Mouse (Mus musculus): Measurements from ENCODE around the gene Dhx40.
"Not testable (repeated sequence)": the region's sequence is repeated elsewhere in the genome, so short reads cannot be mapped to it uniquely, and the experiment has no call there.

The Dhx40 gene

GRCm38 (mm10) chr11:86751010-86751409, 56.5 kb downstream of the Dhx40 start:
- in situ Hi-C loops (cut with MseI, MboI) = no loop called here

DNA sequence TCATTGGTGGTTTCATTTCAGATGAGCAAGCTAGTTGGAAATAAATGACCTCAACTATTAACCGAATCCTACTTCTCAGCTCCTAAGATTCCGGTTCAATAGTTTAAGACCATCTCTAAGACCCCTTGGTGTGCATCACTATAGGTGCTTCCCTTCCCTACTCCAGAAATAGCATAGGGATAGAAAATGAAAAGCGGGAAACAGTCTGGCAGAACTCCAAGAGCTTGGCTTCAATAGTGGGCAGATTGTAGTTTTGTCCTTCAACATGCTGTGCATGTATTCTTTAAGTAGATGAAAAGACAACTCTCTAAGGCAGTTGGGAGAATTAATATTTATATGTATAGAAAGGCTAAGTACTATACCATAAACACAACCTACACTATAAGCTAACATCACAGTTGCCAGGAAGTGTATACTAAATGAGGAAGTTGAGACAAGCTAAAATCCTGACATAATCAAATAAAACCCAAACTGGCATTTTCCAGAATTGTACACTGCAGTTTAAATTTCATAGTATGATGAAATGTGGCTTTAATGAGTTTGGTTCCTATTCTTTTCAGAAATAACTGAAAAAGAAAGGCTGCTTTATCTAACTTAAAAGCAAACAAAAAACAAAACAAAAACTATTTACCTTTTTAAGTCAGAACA, 57.6 kb downstream of the Dhx40 start:
- in situ Hi-C loops (cut with MseI, MboI) = no loop called here

GRCm38 (mm10) chr11:86745634-86746404, 61.7 kb downstream of the Dhx40 start:
- in situ Hi-C loops (cut with MseI, MboI) = no loop called here

GRCm38 (mm10) chr11:86742605-86743004, 64.9 kb downstream of the Dhx40 start:
- in situ Hi-C loops (cut with MseI, MboI) = no loop called here

DNA sequence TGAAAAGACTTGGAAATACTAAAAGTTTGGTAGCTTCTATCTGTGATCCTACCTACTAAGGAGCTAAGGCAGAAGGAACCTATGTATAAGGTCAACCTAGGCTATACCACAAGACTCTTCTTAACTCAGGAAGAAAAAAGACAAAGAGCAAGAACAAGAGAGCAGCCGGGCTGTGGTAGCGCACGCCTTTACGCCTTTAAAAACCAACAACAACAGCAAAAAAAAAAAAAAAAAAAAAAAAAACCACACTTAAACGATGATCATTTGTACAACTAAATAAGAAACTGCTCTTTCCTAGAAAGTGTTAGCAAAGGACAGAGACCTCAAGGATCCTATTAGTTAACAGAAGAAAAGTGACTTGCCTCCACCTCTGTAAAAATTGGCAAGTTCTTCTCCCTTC, 66.0 kb downstream of the Dhx40 start:
- in situ Hi-C loops (cut with MseI, MboI) = no loop called here

DNA sequence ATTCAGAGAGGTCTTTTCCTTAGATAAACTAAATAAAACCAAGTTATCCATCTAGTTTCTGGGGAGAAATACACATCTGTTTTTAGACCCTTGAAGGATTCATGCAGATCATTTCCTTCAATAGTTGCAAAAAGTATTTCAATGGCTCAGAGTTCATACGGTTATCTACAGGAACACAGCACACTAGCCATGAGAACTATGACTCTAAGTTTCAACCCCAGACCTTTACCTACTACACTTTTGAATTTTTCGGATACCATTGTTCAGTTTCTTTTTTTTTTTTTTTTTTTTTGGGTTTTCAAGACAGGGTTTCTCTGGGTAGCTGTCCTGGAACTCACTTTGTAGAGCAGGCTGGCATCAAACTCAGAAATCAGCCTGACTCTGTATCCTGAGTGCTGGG, 68.1 kb downstream of the Dhx40 start:
- in situ Hi-C loops (cut with MseI, MboI) = no loop called here

- in situ Hi-C loops (cut with MseI, MboI) = no loop called here
These were observed 68.6 kb downstream of the Dhx40 start for GRCm38 (mm10) chr11:86738956-86739355.

GRCm38 (mm10) chr11:86738308-86738707, 69.2 kb downstream of the Dhx40 start:
- in situ Hi-C loops (cut with MseI, MboI) = not testable (repeated sequence)

GRCm38 (mm10) chr11:86737301-86738000, 70.1 kb downstream of the Dhx40 start:
- in situ Hi-C loops (cut with MseI, MboI) = no loop called here

GRCm38 (mm10) chr11:86734993-86735392, 72.6 kb downstream of the Dhx40 start:
- in situ Hi-C loops (cut with MseI, MboI) = no loop called here

- in situ Hi-C loops (cut with MseI, MboI) = no loop called here
These were observed 73.2 kb downstream of the Dhx40 start for GRCm38 (mm10) chr11:86734241-86734939.

DNA sequence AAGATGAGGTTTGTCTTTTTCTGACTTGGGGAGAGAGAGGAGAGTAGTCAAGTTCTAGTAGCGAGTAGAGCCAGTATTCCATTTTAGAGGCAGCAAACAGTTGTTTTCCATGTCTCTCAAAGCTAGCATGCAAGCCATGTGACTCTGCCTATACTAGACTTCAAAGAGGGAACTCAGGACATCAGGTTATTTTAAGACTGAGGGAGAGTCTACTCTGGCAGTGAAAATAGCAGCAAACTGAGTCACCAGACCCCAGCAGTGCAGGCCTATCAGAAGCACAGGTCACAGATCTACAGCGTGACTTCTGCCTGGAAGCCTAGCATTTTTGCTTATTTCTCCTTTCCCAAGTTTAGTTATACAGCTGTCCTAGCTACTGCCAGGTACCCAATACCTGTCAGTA, 76.1 kb downstream of the Dhx40 start:
- in situ Hi-C loops (cut with MseI, MboI) = no loop called here

GRCm38 (mm10) chr11:86725607-86726006, 81.9 kb downstream of the Dhx40 start:
- in situ Hi-C loops (cut with MseI, MboI) = no loop called here

DNA sequence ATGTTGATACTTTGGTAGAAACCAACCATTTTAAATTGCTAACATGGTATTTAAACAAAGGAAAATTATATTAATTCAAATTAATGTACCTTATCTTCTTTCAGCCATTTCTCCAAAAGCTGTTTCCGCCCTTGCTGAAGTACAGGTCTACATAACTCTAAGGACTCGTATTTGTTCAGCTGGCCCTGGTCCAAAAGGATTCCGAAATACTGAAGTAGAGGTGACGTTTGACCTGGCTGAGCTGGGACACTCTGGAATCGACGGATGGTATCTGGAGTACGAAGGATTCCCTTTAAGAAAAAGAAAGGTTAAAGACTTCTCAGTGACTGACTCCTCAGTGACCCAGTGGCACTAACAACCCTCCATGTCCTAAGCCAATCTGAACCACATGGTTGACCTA, 82.6 kb downstream of the Dhx40 start:
- in situ Hi-C loops (cut with MseI, MboI) = no loop called here

DNA sequence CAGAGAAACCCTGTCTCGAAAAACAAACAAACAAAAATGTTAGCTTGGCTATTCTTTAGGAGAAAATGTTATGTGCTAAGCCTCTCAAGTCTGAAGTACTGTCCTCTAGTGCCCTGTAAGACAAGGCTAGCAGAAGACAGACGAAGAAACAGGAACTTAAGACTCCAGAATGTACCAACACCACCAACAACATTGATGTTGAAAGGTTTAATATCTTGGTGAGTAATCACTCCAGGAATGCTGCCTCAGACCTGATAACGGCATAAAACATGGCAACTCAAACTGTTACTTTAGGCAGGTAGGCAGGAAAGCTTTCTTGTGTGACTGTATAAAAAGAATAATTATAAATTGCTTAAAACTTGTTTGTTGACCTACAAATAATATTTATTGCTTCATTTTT, 83.5 kb downstream of the Dhx40 start:
- in situ Hi-C loops (cut with MseI, MboI) = no loop called here

GRCm38 (mm10) chr11:86719390-86719789, 88.2 kb downstream of the Dhx40 start:
- in situ Hi-C loops (cut with MseI, MboI) = no loop called here
